Mouse (Mus musculus): ENCODE measurements at regions not wholly inside any gene's neighbourhood (a gene's known extent, or its start where the extent isn't known, plus 50 kb on each side); places are given as distances from the start of the nearest gene placed in this dataset.

GRCm38 (mm10) chr14:78432471-78432870 lies 104.1 kb downstream of the Akap11 start:
- Histone ChIP-seq H3K27ac (replicated peaks; ENCODE audit: insufficient read depth, low read depth, low read length) (no peak overlapping the region), H3K27me3 (ENCODE audit: control insufficient read depth, insufficient read depth, low read length) (no peaks in the 10 kb centered on the region), H3K79me2 (ENCODE audit: control insufficient read depth, insufficient read depth, low read length) (no peaks in the 10 kb centered on the region), H3K36me3 (ENCODE audit: control insufficient read depth, insufficient read depth, low read length) (no peaks in the 10 kb centered on the region), H3K9ac (ENCODE audit: low read depth, low read length) (no peak overlapping the region), H3K4me3 (ENCODE audit: insufficient read depth, low read depth, low read length) (no peak overlapping the region), H3K4me1 (ENCODE audit: control insufficient read depth, insufficient read depth, low read length) (no peaks in the 10 kb centered on the region)
- WGBS, result 65% methylated on average over 4 of the region's 4 CpGs
- TF ChIP-seq POLR2A (IDR thresholded peaks at IDR 0.05; ENCODE audit: extremely low read depth, insufficient read depth, low read length) (no peak), CTCF (IDR thresholded peaks at IDR 0.05; ENCODE audit: low read depth, low read length) (no peak)
- DNase-seq (ENCODE audit: extremely low read depth, low read depth, low spot score), result no peak

- H3K9ac ChIP-seq (ENCODE audit: low read depth, low read length), result no peak overlapping the region
- H3K36me3 ChIP-seq (ENCODE audit: control insufficient read depth, insufficient read depth, low read length), result no peaks in the 10 kb centered on the region
- H3K27ac ChIP-seq (replicated peaks; ENCODE audit: insufficient read depth, low read depth, low read length), result no peak overlapping the region
- DNase-seq (ENCODE audit: extremely low read depth, low read depth, low spot score), result no peak
- H3K27me3 ChIP-seq (ENCODE audit: control insufficient read depth, insufficient read depth, low read length), result no peaks in the 10 kb centered on the region
- H3K4me3 ChIP-seq (ENCODE audit: insufficient read depth, low read depth, low read length), result no peak overlapping the region
- H3K4me1 ChIP-seq (ENCODE audit: control insufficient read depth, insufficient read depth, low read length), result no peaks in the 10 kb centered on the region
- no peak for TF ChIP-seq POLR2A (IDR thresholded peaks at IDR 0.05; ENCODE audit: extremely low read depth, insufficient read depth, low read length)
- no peak for TF ChIP-seq CTCF (IDR thresholded peaks at IDR 0.05; ENCODE audit: low read depth, low read length)
- H3K79me2 ChIP-seq (ENCODE audit: control insufficient read depth, insufficient read depth, low read length), result no peaks in the 10 kb centered on the region
- WGBS, result 71% methylated on average over 5 of the region's 5 CpGs
Measured at GRCm38 (mm10) chr14:78431931-78432330, 104.7 kb downstream of the Akap11 start.

GRCm38 (mm10) chr14:78431406-78431805 lies 105.2 kb downstream of the Akap11 start:
- Histone ChIP-seq H3K4me1 (ENCODE audit: control insufficient read depth, insufficient read depth, low read length) (no peaks in the 10 kb centered on the region), H3K4me3 (ENCODE audit: insufficient read depth, low read depth, low read length) (no peak overlapping the region), H3K9ac (ENCODE audit: low read depth, low read length) (no peak overlapping the region), H3K36me3 (ENCODE audit: control insufficient read depth, insufficient read depth, low read length) (no peaks in the 10 kb centered on the region), H3K27ac (replicated peaks; ENCODE audit: insufficient read depth, low read depth, low read length) (no peak overlapping the region), H3K79me2 (ENCODE audit: control insufficient read depth, insufficient read depth, low read length) (no peaks in the 10 kb centered on the region), H3K27me3 (ENCODE audit: control insufficient read depth, insufficient read depth, low read length) (no peaks in the 10 kb centered on the region)
- WGBS, result 95% methylated on average over 3 of the region's 3 CpGs
- TF ChIP-seq POLR2A (IDR thresholded peaks at IDR 0.05; ENCODE audit: extremely low read depth, insufficient read depth, low read length), result no peak
- no peak for TF ChIP-seq CTCF (IDR thresholded peaks at IDR 0.05; ENCODE audit: low read depth, low read length)
- DNase-seq (ENCODE audit: extremely low read depth, low read depth, low spot score), result no peak

- no peak overlapping the region for H3K4me3 ChIP-seq (ENCODE audit: insufficient read depth, low read depth, low read length)
- H3K27me3 ChIP-seq (ENCODE audit: control insufficient read depth, insufficient read depth, low read length), result no peaks in the 10 kb centered on the region
- no peaks in the 10 kb centered on the region for H3K36me3 ChIP-seq (ENCODE audit: control insufficient read depth, insufficient read depth, low read length)
- no peak overlapping the region for H3K9ac ChIP-seq (ENCODE audit: low read depth, low read length)
- TF ChIP-seq CTCF (IDR thresholded peaks at IDR 0.05; ENCODE audit: low read depth, low read length) (no peak), POLR2A (IDR thresholded peaks at IDR 0.05; ENCODE audit: extremely low read depth, insufficient read depth, low read length) (no peak)
- no peak overlapping the region for H3K27ac ChIP-seq (replicated peaks; ENCODE audit: insufficient read depth, low read depth, low read length)
- DNase-seq (ENCODE audit: extremely low read depth, low read depth, low spot score), result no peak
- H3K79me2 ChIP-seq (ENCODE audit: control insufficient read depth, insufficient read depth, low read length), result no peaks in the 10 kb centered on the region
- no peaks in the 10 kb centered on the region for H3K4me1 ChIP-seq (ENCODE audit: control insufficient read depth, insufficient read depth, low read length)
- WGBS, result 75% methylated on average over 10 of the region's 10 CpGs
Measured at GRCm38 (mm10) chr14:78428233-78429019, 108.2 kb downstream of the Akap11 start.

- Histone ChIP-seq H3K27me3 (ENCODE audit: control insufficient read depth, insufficient read depth, low read length) (no peaks in the 10 kb centered on the region), H3K36me3 (ENCODE audit: control insufficient read depth, insufficient read depth, low read length) (no peaks in the 10 kb centered on the region), H3K9ac (ENCODE audit: low read depth, low read length) (no peak overlapping the region), H3K27ac (replicated peaks; ENCODE audit: insufficient read depth, low read depth, low read length) (no peak overlapping the region), H3K4me1 (ENCODE audit: control insufficient read depth, insufficient read depth, low read length) (no peaks in the 10 kb centered on the region), H3K79me2 (ENCODE audit: control insufficient read depth, insufficient read depth, low read length) (no peaks in the 10 kb centered on the region), H3K4me3 (ENCODE audit: insufficient read depth, low read depth, low read length) (no peak overlapping the region)
- DNase-seq (ENCODE audit: extremely low read depth, low read depth, low spot score), result no peak
- TF ChIP-seq POLR2A (IDR thresholded peaks at IDR 0.05; ENCODE audit: extremely low read depth, insufficient read depth, low read length) (no peak), CTCF (IDR thresholded peaks at IDR 0.05; ENCODE audit: low read depth, low read length) (no peak)
- WGBS, result 83% methylated on average over 3 of the region's 3 CpGs
Measured at GRCm38 (mm10) chr14:78427062-78427461, 109.5 kb downstream of the Akap11 start.

- WGBS, result 62% methylated on average over 3 of the region's 3 CpGs
- no peak overlapping the region for H3K4me3 ChIP-seq (ENCODE audit: insufficient read depth, low read depth, low read length)
- no peaks in the 10 kb centered on the region for H3K4me1 ChIP-seq (ENCODE audit: control insufficient read depth, insufficient read depth, low read length)
- no peak overlapping the region for H3K9ac ChIP-seq (ENCODE audit: low read depth, low read length)
- no peak for DNase-seq (ENCODE audit: extremely low read depth, low read depth, low spot score)
- TF ChIP-seq POLR2A (IDR thresholded peaks at IDR 0.05; ENCODE audit: extremely low read depth, insufficient read depth, low read length), result no peak
- TF ChIP-seq CTCF (IDR thresholded peaks at IDR 0.05; ENCODE audit: low read depth, low read length), result no peak
- H3K27me3 ChIP-seq (ENCODE audit: control insufficient read depth, insufficient read depth, low read length), result no peaks in the 10 kb centered on the region
- no peak overlapping the region for H3K27ac ChIP-seq (replicated peaks; ENCODE audit: insufficient read depth, low read depth, low read length)
- H3K36me3 ChIP-seq (ENCODE audit: control insufficient read depth, insufficient read depth, low read length), result no peaks in the 10 kb centered on the region
- H3K79me2 ChIP-seq (ENCODE audit: control insufficient read depth, insufficient read depth, low read length), result no peaks in the 10 kb centered on the region
Measured at GRCm38 (mm10) chr14:78422601-78423000, 114.0 kb downstream of the Akap11 start.

Measured in liver, adult 2 months (tissue).